Comparison of ENCODE assay signal across 12 mouse cellular contexts in genomic region chr8:11308570-11308998, GRCm38 (mm10). TPM values are rescaled to one million over a fixed set of nuclear protein-coding genes. Genes with fewer than 3 reads are reported as not detected.
DNase-seq lines count a peak whose midpoint lies in the region; ATAC-seq and TF ChIP-seq lines count a peak whose summit lies in the region.
"Had no signal": no experiment of that assay in that cellular context is flagged by ENCODE, and none has a peak within 500 bp of the region (broad histone marks: within the 10 kb centered on the region; RNA-seq: fewer than 3 reads in every experiment).

No protein-coding gene starts in this region.

- no peak for DNase-seq in lung, embryonic 14.5 days
- DNase-seq in lung, adult 18-20 months = no peak
- no peak for DNase-seq in heart, postnatal 0 days (ENCODE audit: low spot score)
- peak; percentile 50 for DNase-seq in mesoderm, embryonic 11.5 days (ENCODE audit: low read depth, low spot score)
- no peak for DNase-seq in thymus, postnatal 10 days (ENCODE audit: low spot score in 2 of 2)
- DNase-seq: cerebellum, adult 18-20 months; right cerebral cortex, postnatal 14 days had no signal

- H3K4me1 ChIP-seq in lung, embryonic 14.5 days (ENCODE audit: insufficient read depth) = no peaks in the 10 kb centered on the region; the same call in 1 of the 2 replicates
- H3K4me1 ChIP-seq in brown adipose tissue, adult 24 weeks (ENCODE audit: control insufficient read depth, insufficient read depth, insufficient read length, low read length) = peaks cover 49% of the 10 kb centered on the region
- H3K4me1 ChIP-seq in heart, postnatal 0 days (ENCODE audit: control insufficient read depth, insufficient read depth) = peaks cover 32% of the 10 kb centered on the region

- ATAC-seq in lung, embryonic 14.5 days (ENCODE audit: insufficient read depth) = no peak
- no peak for ATAC-seq in heart, postnatal 0 days (ENCODE audit: insufficient read depth, low read depth)
- ATAC-seq in activated CD4-positive, CD25-positive, alpha-beta regulatory T cell, adult 4 months = no peak

- 73% methylated on average over 7 of the region's 7 CpGs for WGBS in lung, embryonic 14.5 days
- 47% methylated on average over 7 of the region's 7 CpGs for WGBS in heart, postnatal 0 days

- no peak for TF ChIP-seq EP300 in heart, postnatal 0 days (IDR thresholded peaks at IDR 0.05; ENCODE audit: low read depth)

- H3K9me3 ChIP-seq in lung, embryonic 14.5 days (ENCODE audit: low read depth, low read length) = no peaks in the 10 kb centered on the region
- no peaks in the 10 kb centered on the region for H3K9me3 ChIP-seq in heart, postnatal 0 days (replicated peaks; ENCODE audit: control insufficient read depth, low read length)
- H3K9me3 ChIP-seq: embryonic facial prominence, embryonic 15.5 days; limb, embryonic 10.5 days; stomach, embryonic 15.5 days had no signal

- no peak overlapping the region for H3K9ac ChIP-seq in lung, embryonic 14.5 days
- no peak overlapping the region for H3K9ac ChIP-seq in heart, postnatal 0 days (replicated peaks; ENCODE audit: low read depth, low read length)
- H3K9ac ChIP-seq: embryonic facial prominence, embryonic 15.5 days; stomach, embryonic 15.5 days had no signal

- H3K36me3 ChIP-seq in lung, embryonic 14.5 days (ENCODE audit: insufficient read depth) = peaks cover 9% of the 10 kb centered on the region
- peaks cover 17% of the 10 kb centered on the region for H3K36me3 ChIP-seq in heart, postnatal 0 days (replicated peaks; ENCODE audit: control insufficient read depth, insufficient read depth, low read length)
- H3K36me3 ChIP-seq: stomach, embryonic 15.5 days had no signal

- no peak for TF ChIP-seq CTCF in lung, embryonic 14.5 days (IDR thresholded peaks at IDR 0.05; ENCODE audit: low read depth)
- TF ChIP-seq CTCF in heart, postnatal 0 days (IDR thresholded peaks at IDR 0.05; ENCODE audit: low read depth) = no peak

- H3K4me3 ChIP-seq in lung, embryonic 14.5 days (ENCODE audit: low read depth, low read length) = no peak overlapping the region
- peak overlapping the region; percentile 54 for H3K4me3 ChIP-seq in brown adipose tissue, adult 24 weeks (ENCODE audit: insufficient read depth, low read depth, low read length)
- peak overlapping the region; percentile 83; the same call in 1 of the 2 replicates for H3K4me3 ChIP-seq in heart, postnatal 0 days (ENCODE audit: low read depth, low read length)
- H3K4me3 ChIP-seq: embryonic facial prominence, embryonic 15.5 days; limb, embryonic 10.5 days; stomach, embryonic 15.5 days had no signal

- H3K27ac ChIP-seq in lung, embryonic 14.5 days (ENCODE audit: low read depth) = no peak overlapping the region
- H3K27ac ChIP-seq in brown adipose tissue, adult 24 weeks (replicated peaks; ENCODE audit: low read depth, low read length) = peak overlapping the region; percentile 96
- peak overlapping the region; percentile 40 for H3K27ac ChIP-seq in heart, postnatal 0 days (ENCODE audit: low read depth)
- H3K27ac ChIP-seq: limb, embryonic 10.5 days; stomach, embryonic 15.5 days had no signal

- H3K27me3 ChIP-seq in lung, embryonic 14.5 days (ENCODE audit: insufficient read depth, low read length) = no peaks in the 10 kb centered on the region
- no peaks in the 10 kb centered on the region for H3K27me3 ChIP-seq in heart, postnatal 0 days (ENCODE audit: control insufficient read depth, insufficient read depth, low read length)
- H3K27me3 ChIP-seq: embryonic facial prominence, embryonic 15.5 days; stomach, embryonic 15.5 days had no signal

- H3K4me2 ChIP-seq in lung, embryonic 14.5 days = peak overlapping the region; percentile 94
- H3K4me2 ChIP-seq in heart, postnatal 0 days (ENCODE audit: low read depth, low read length) = peak overlapping the region; percentile 75

RNA-seq across cellular contexts. Expression of gene Col4a2, which starts 4.0 kb away (rescaled TPM):
- polyA plus RNA-seq in lung, embryonic 14.5 days (2014; fragmentation: Nextera tagmentation; extraction: Ambion mirVana) = 103 and 111 TPM in 2 replicates
- polyA plus RNA-seq in brown adipose tissue, adult 24 weeks (2012; ENCODE audit: insufficient read depth, insufficient read length, missing spikeins) = 51.1 and 77.2 TPM in 2 replicates
- total RNA-seq in heart, postnatal 0 days (2014; rRNA removed; ENCODE audit: low replicate concordance) = 315 and 329 TPM in 2 replicates
- 87.7 and 98.5 TPM in 2 replicates for polyA plus RNA-seq in heart, postnatal 0 days (2015; fragmentation: Nextera tagmentation; extraction: Ambion mirVana)
- not detected for polyA plus RNA-seq in activated CD4-positive, CD25-positive, alpha-beta regulatory T cell, adult 4 months (2017; shearing (Covaris generic))

RNA-seq across cellular contexts. Expression of gene Col4a1, which starts 4.0 kb away (rescaled TPM):
- polyA plus RNA-seq in lung, embryonic 14.5 days (2014; fragmentation: Nextera tagmentation; extraction: Ambion mirVana) = 372 and 389 TPM in 2 replicates
- polyA plus RNA-seq in brown adipose tissue, adult 24 weeks (2012; ENCODE audit: insufficient read depth, insufficient read length, missing spikeins) = 142 and 186 TPM in 2 replicates
- total RNA-seq in heart, postnatal 0 days (2014; rRNA removed; ENCODE audit: low replicate concordance) = 921 and 1,061 TPM in 2 replicates
- 163 and 191 TPM in 2 replicates for polyA plus RNA-seq in heart, postnatal 0 days (2015; fragmentation: Nextera tagmentation; extraction: Ambion mirVana)
- polyA plus RNA-seq in activated CD4-positive, CD25-positive, alpha-beta regulatory T cell, adult 4 months (2017; shearing (Covaris generic)) = not detected

Comparison
In these comparisons a context has a peak if more than half of its experiments do, and no peak if none do; other contexts are left out.
1. RNA of gene Col4a2, which starts 4.0 kb away (polyA plus RNA-seq): 103 to 111 TPM in lung, embryonic 14.5 days, 87.7 to 98.5 TPM in heart, postnatal 0 days and 51.1 to 77.2 TPM in brown adipose tissue, adult 24 weeks; not detected in activated CD4-positive, CD25-positive, alpha-beta regulatory T cell, adult 4 months; every median in the first group is over 10 times any median in the second.
2. RNA of gene Col4a1, which starts 4.0 kb away (polyA plus RNA-seq): 372 to 389 TPM in lung, embryonic 14.5 days, 163 to 191 TPM in heart, postnatal 0 days and 142 to 186 TPM in brown adipose tissue, adult 24 weeks; not detected in activated CD4-positive, CD25-positive, alpha-beta regulatory T cell, adult 4 months; every median in the first group is over 100 times any median in the second.